Mouse (Mus musculus): ENCODE measurements around the gene Rbm15b.

Rbm15b gene

GRCm38 (mm10) chr9:106886828-106887702 is at the start of gene Rbm15b:
Gene Rbm15b, minus strand, starts transcription at chr9:106887428.
- peak; percentile 99 for DNase-seq (ENCODE audit: low spot score)

GRCm38 (mm10) chr9:106934998-106935397 is 47.8 kb upstream of the Rbm15b start:
- no peak for DNase-seq (ENCODE audit: low spot score)

GRCm38 (mm10) chr9:106914878-106915277 is 27.6 kb upstream of the Rbm15b start:
- no peak for DNase-seq (ENCODE audit: low spot score)

GRCm38 (mm10) chr9:106913759-106914158 is 26.5 kb upstream of the Rbm15b start:
- no peak for DNase-seq (ENCODE audit: low spot score)

GRCm38 (mm10) chr9:106911624-106912023 is 24.4 kb upstream of the Rbm15b start:
- DNase-seq (ENCODE audit: low spot score) = no peak

- no peak for DNase-seq (ENCODE audit: low spot score)
Observed at GRCm38 (mm10) chr9:106908715-106909114, 21.5 kb upstream of the Rbm15b start.

- DNase-seq (ENCODE audit: low spot score) = no peak
Observed at GRCm38 (mm10) chr9:106908174-106908573, 20.9 kb upstream of the Rbm15b start.

- no peak for DNase-seq (ENCODE audit: low spot score)
Observed at GRCm38 (mm10) chr9:106906597-106906996, 19.4 kb upstream of the Rbm15b start.

- no peak for DNase-seq (ENCODE audit: low spot score)
Observed at GRCm38 (mm10) chr9:106903791-106904134, 16.5 kb upstream of the Rbm15b start.

GRCm38 (mm10) chr9:106903099-106903790 is 16.0 kb upstream of the Rbm15b start:
- no peak for DNase-seq (ENCODE audit: low spot score)

- DNase-seq (ENCODE audit: low spot score) = no peak
Observed at GRCm38 (mm10) chr9:106901596-106901995, 14.4 kb upstream of the Rbm15b start.

- DNase-seq (ENCODE audit: low spot score) = no peak
Observed at GRCm38 (mm10) chr9:106898901-106899300, 11.7 kb upstream of the Rbm15b start.

- DNase-seq (ENCODE audit: low spot score) = no peak
Observed at GRCm38 (mm10) chr9:106893327-106893726, 6.1 kb upstream of the Rbm15b start.

- no peak for DNase-seq (ENCODE audit: low spot score)
Observed at GRCm38 (mm10) chr9:106892552-106892875, 5.3 kb upstream of the Rbm15b start.

- peak; percentile 92 for DNase-seq (ENCODE audit: low spot score)
Observed at GRCm38 (mm10) chr9:106891829-106892551, 4.8 kb upstream of the Rbm15b start, which contains the start of gene Manf. Gene Manf, minus strand, starts transcription at chr9:106891979.

- no peak for DNase-seq (ENCODE audit: low spot score)
Observed at GRCm38 (mm10) chr9:106891341-106891741, 4.1 kb upstream of the Rbm15b start.

GRCm38 (mm10) chr9:106890496-106891240 is 3.4 kb upstream of the Rbm15b start:
- peak; percentile 75 for DNase-seq (ENCODE audit: low spot score)

- no peak for DNase-seq (ENCODE audit: low spot score)
Observed at GRCm38 (mm10) chr9:106889321-106889720, 2.1 kb upstream of the Rbm15b start.

- no peak for DNase-seq (ENCODE audit: low spot score)
Observed at GRCm38 (mm10) chr9:106888346-106888745, 1.1 kb upstream of the Rbm15b start.

GRCm38 (mm10) chr9:106885901-106886731 is 1.1 kb downstream of the Rbm15b start:
- DNase-seq (ENCODE audit: low spot score) = peak; percentile 74

All from testis, postnatal 10 days (tissue).